Mouse (Mus musculus) midbrain, postnatal 0 days (tissue): ENCODE results near the gene Fbxo21. TPM values are rescaled to one million over a fixed set of nuclear protein-coding genes. Genes with fewer than 3 reads are reported as not detected.

Experiments
- ATAC-seq: fragments of 200-750 bp; cut with Nextera tagmentation; 2 replicates; pipeline ENCODE4 v1.8.0; 2017; ENCODE audit warnings: moderate number of reproducible peaks, mild to moderate bottlenecking, moderate TSS enrichment, moderate library complexity; ENCODE audit not compliant: low FRiP score
- DNase-seq: peaks from one replicate; pipeline ENCODE4 v3.0.0-alpha.2; 2015; ENCODE audit warnings: low spot score
- H3K27ac ChIP-seq: fragments of 300-500 bp; sonication (generic); 2 replicates; pipeline ENCODE4 v1.5.1; 2014; ENCODE audit warnings: low read depth, mild to moderate bottlenecking, low read length, mixed read lengths
- H3K27me3 ChIP-seq: fragments of 300-500 bp; sonication (generic); 2 replicates; pipeline ENCODE4 v1.6.1; 2014; ENCODE audit warnings: low read length, control low read depth, mixed read lengths; ENCODE audit not compliant: insufficient read depth
- H3K36me3 ChIP-seq: fragments of 300-500 bp; sonication (generic); 2 replicates; pipeline ENCODE4 v1.6.1; 2014; ENCODE audit warnings: low read length, control low read depth, mixed read lengths; ENCODE audit not compliant: insufficient read depth
- H3K4me1 ChIP-seq: fragments of 300-500 bp; sonication (generic); 2 replicates; pipeline ENCODE4 v1.6.1; 2014; ENCODE audit warnings: mild to moderate bottlenecking, control low read depth, antibody characterized with exemption, low read length, mixed read lengths; ENCODE audit not compliant: insufficient read depth
- H3K4me2 ChIP-seq: fragments of 300-500 bp; sonication (generic); 2 replicates; pipeline ENCODE4 v1.6.1; 2014; ENCODE audit warnings: low read depth, mild to moderate bottlenecking, low read length, mixed read lengths; ENCODE audit not compliant: poor library complexity, severe bottlenecking
- H3K4me3 ChIP-seq: fragments of 300-500 bp; sonication (generic); 2 replicates; pipeline ENCODE4 v1.5.1; 2014; ENCODE audit warnings: low read depth, mild to moderate bottlenecking, low read length, moderate library complexity
- H3K9ac ChIP-seq: fragments of 300-500 bp; sonication (generic); replicated peaks from 2 replicates; pipeline ENCODE4 v1.6.1; 2014; ENCODE audit warnings: mild to moderate bottlenecking, low read length, moderate library complexity, mixed read lengths; ENCODE audit not compliant: poor library complexity, severe bottlenecking
- H3K9me3 ChIP-seq: fragments of 300-500 bp; sonication (generic); 2 replicates; pipeline ENCODE4 v1.6.1; 2016; ENCODE audit warnings: low read length, control low read depth
- CTCF ChIP-seq: IDR thresholded peaks from 2 replicates; pipeline ENCODE4 v1.5.1; 2016; ENCODE audit warnings: antibody characterized with exemption, mild to moderate bottlenecking
- WGBS: fragments of 180-500 bp; shearing (Covaris S2); extraction: QIAGEN DNeasy Blood & Tissue Kit; methylation state at CpG from one replicate; pipeline ENCODE4 v1.1.7; 2014; 5-methylcytosine and 5-hydroxymethylcytosine counted together
- polyA plus RNA-seq: library from polyadenylated mRNA; unstranded; fragments of >200 nt; fragmentation: Nextera tagmentation; extraction: Ambion mirVana; gene quantifications from 2 replicates; pipeline ENCODE4 v1.2.1, GENCODE M21; 2015
- total RNA-seq: library from RNA; depleted of rRNA; stranded (reverse); fragments of >200 nt; gene quantifications from 2 replicates; pipeline ENCODE4 v1.2.3, GENCODE M21; 2014

Gene Fbxo21
- total and polyA plus RNA-seq, 2 experiments from 2014 or later, result 156 to 203 TPM

- ATAC-seq (no peak), DNase-seq (no peak)
- Histone ChIP-seq H3K9ac (no peak overlapping the region), H3K27ac (no peak overlapping the region), H3K9me3 (no peaks in the 10 kb centered on the region), H3K4me1 (no peaks in the 10 kb centered on the region; the same call in 1 of the 2 replicates), H3K27me3 (no peaks in the 10 kb centered on the region), H3K36me3 (no peaks in the 10 kb centered on the region), H3K4me2 (no peak overlapping the region), H3K4me3 (no peak overlapping the region)
- TF ChIP-seq CTCF, result no peak
- 82% methylated on average over 4 of the region's 4 CpGs for WGBS
Observed at GRCm38 (mm10) chr5:118043761-118044160, 67.2 kb downstream of the Fbxo21 start.

DNA sequence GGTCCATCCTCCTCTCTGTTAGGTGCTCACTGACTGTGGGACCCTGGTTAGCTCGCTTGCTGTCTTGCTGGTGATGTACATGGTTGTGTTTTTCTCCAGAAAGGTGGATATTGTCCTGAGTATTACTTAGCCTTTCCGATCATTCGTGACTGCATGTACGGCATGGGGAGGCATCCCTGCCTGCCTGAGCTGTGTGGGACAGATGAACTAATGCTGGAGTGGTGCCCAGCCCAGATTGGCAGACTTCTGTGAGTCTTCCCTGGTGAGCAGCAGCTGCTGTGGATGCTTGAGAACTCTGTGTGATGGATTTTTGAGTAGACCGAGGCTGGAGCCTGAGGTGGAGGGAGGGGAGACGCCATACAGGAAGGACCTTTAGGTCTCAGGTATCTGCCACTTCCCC, 68.4 kb downstream of the Fbxo21 start:
- Histone ChIP-seq H3K27ac (no peak overlapping the region), H3K27me3 (no peaks in the 10 kb centered on the region), H3K4me1 (no peaks in the 10 kb centered on the region), H3K9me3 (no peaks in the 10 kb centered on the region), H3K9ac (no peak overlapping the region), H3K4me3 (no peak overlapping the region), H3K4me2 (no peak overlapping the region), H3K36me3 (no peaks in the 10 kb centered on the region)
- WGBS, result 74% methylated on average over 6 of the region's 6 CpGs
- ATAC-seq (no peak), DNase-seq (peak; percentile 47)
- no peak for TF ChIP-seq CTCF

GRCm38 (mm10) chr5:118045385-118045784, 68.9 kb downstream of the Fbxo21 start:
- WGBS, result 96% methylated on average over 9 of the region's 9 CpGs
- ATAC-seq (no peak), DNase-seq (no peak)
- Histone ChIP-seq H3K27ac (no peak overlapping the region), H3K9ac (no peak overlapping the region), H3K4me2 (no peak overlapping the region), H3K9me3 (no peaks in the 10 kb centered on the region), H3K4me3 (no peak overlapping the region), H3K27me3 (no peaks in the 10 kb centered on the region), H3K36me3 (no peaks in the 10 kb centered on the region), H3K4me1 (no peaks in the 10 kb centered on the region)
- no peak for TF ChIP-seq CTCF

GRCm38 (mm10) chr5:118047091-118047757, 70.7 kb downstream of the Fbxo21 start:
- 89% methylated on average over 14 of the region's 14 CpGs for WGBS
- TF ChIP-seq CTCF, result no peak
- no peaks in the 10 kb centered on the region for H3K9me3 ChIP-seq
- no peaks in the 10 kb centered on the region for H3K4me1 ChIP-seq
- H3K27me3 ChIP-seq, result no peaks in the 10 kb centered on the region
- H3K4me2 ChIP-seq, result no peak overlapping the region
- H3K27ac ChIP-seq, result no peak overlapping the region
- DNase-seq (no peak), ATAC-seq (no peak)
- no peak overlapping the region for H3K4me3 ChIP-seq
- H3K9ac ChIP-seq, result no peak overlapping the region
- H3K36me3 ChIP-seq, result no peaks in the 10 kb centered on the region

DNA sequence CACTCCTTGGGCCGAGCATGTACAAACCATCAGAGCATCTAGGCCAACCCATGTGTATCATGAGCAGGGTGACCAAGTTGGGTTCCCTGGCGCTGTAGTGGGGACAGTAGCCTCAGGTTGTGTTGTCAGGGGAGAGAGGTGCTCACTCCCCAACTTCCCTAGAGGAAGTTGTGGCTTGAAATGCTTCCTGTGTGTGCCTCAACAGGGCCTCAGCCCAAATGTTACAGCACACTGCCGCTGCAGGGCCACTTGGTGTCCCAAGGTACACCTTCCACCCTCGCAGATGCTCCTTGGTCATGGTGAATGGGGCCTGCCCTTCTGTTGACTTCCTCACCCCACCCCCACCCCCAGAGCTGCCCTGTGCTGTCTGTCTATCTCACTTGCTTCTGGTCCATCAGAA, 71.9 kb downstream of the Fbxo21 start:
- no peak for TF ChIP-seq CTCF
- H3K36me3 ChIP-seq, result no peaks in the 10 kb centered on the region
- DNase-seq (no peak), ATAC-seq (no peak)
- H3K9ac ChIP-seq, result no peak overlapping the region
- H3K9me3 ChIP-seq, result no peaks in the 10 kb centered on the region
- WGBS, result 86% methylated on average over 4 of the region's 4 CpGs
- H3K4me3 ChIP-seq, result no peak overlapping the region
- H3K27ac ChIP-seq, result no peak overlapping the region
- no peaks in the 10 kb centered on the region for H3K27me3 ChIP-seq
- no peak overlapping the region for H3K4me2 ChIP-seq
- no peaks in the 10 kb centered on the region for H3K4me1 ChIP-seq

DNA sequence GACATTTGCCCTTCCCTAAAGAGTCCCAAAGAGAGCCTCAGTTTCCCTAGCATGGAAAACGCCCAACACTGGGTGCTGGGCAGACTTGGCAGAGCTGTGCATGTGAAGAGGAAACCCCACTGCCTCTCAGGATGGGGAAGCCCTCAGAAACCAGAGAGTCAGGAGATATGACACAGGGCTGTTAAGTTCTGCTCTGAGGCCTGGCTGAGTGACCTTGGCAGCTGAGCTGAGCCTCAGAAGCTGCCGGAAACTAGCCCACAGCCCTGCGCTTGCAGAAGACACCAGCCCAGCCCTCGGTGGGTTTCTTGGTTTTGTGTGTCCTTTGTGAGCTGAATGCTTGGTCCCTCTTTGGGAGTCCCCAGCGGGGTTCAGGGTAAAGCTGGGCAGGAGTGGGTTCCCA, 72.4 kb downstream of the Fbxo21 start:
- 83% methylated on average over 5 of the region's 5 CpGs for WGBS
- no peaks in the 10 kb centered on the region for H3K36me3 ChIP-seq
- H3K9ac ChIP-seq, result no peak overlapping the region
- no peaks in the 10 kb centered on the region for H3K27me3 ChIP-seq
- H3K4me2 ChIP-seq, result no peak overlapping the region
- no peak overlapping the region for H3K4me3 ChIP-seq
- TF ChIP-seq CTCF, result no peak
- ATAC-seq (no peak), DNase-seq (no peak)
- no peaks in the 10 kb centered on the region for H3K4me1 ChIP-seq
- H3K27ac ChIP-seq, result no peak overlapping the region
- H3K9me3 ChIP-seq, result no peaks in the 10 kb centered on the region
